Mouse (Mus musculus) embryo, embryonic 9.5 days (tissue): ENCODE measurements at regions not wholly inside any gene's neighbourhood (a gene's known extent, or its start where the extent isn't known, plus 50 kb on each side); places are given as distances from the start of the nearest gene placed in this dataset.
A peak's percentile ranks its signal among the peaks of the same experiment; 100 is the strongest.

Experiments used
- DNase-seq: peaks from one replicate; pipeline ENCODE4 v3.0.0-alpha.2; 2017; ENCODE audit errors: extremely low spot score

DNA sequence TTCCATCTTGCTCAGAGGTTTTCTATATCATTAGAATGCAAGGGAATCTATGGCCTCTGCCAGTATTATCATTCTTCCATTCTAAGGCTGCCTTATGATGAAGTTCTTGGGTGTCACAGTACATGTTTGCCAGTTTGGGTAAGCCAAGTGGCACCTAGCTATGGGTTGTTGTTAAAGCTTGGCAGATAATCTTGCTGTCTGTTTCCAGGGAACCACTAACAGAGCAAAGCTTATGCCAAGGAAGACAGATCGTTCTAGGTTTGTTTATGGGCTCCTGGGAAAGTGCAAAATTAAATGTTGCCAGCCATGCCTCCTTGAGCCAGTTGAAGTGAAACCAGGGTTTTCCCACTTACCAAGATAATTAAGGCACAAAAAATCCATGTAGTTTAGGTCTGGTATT is 292.9 kb upstream of the Cobl start:
- no peak for DNase-seq

DNA sequence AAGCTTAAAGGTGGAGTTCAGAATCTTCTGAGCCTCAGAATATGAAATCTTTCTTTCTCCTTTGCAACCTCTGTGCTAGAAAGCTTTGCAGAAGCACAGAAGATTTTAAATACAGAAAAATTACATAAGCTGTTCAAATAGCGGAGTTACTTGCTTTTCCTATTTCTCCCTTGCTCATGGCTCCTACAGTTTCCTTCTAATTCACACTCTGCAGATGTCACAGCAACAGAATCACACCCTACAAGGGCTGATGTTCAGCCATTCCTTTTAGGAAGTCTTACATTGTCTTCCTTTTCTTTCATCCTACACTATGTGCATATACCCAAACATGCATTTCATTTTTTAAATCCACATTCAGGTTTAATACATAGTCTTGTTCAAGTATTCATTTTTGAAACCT is 285.3 kb upstream of the Cobl start:
- no peak for DNase-seq

DNA sequence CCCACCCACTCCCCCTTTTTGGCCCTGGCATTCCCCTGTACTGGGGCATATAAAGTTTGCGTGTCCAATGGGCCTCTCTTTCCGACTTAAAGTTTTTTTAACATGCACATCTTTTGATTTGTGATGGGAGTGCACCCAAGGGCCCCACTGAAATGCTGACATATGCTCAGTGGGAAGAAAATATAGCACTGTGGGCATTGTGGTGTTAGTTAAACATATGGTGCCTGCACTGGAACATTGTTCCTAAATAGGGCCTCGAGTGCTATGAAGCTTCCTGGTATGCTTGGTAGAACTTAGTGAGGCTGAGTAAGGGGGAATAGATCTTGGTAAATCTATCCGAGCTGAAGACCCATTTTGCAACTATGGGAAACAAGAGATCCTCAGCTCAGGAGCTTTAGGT is 284.5 kb upstream of the Cobl start:
- no peak for DNase-seq

DNA sequence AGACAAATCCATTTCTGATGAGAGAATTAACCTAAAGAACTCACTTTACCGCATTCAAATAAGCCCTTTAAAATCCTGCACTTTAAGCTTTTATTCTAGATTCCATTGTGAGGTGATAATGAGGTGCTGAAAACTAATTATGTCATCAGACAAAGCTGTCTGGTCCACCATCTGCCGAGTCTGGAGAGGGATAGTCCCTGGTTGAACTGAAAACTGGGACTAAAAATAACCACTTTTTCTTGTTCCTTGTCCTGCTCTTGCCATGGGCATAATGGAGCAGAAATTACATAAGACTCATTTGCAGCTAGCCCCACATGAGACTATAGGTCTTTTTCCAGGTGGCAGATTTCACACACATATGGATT is 277.4 kb upstream of the Cobl start:
- DNase-seq, result no peak

DNA sequence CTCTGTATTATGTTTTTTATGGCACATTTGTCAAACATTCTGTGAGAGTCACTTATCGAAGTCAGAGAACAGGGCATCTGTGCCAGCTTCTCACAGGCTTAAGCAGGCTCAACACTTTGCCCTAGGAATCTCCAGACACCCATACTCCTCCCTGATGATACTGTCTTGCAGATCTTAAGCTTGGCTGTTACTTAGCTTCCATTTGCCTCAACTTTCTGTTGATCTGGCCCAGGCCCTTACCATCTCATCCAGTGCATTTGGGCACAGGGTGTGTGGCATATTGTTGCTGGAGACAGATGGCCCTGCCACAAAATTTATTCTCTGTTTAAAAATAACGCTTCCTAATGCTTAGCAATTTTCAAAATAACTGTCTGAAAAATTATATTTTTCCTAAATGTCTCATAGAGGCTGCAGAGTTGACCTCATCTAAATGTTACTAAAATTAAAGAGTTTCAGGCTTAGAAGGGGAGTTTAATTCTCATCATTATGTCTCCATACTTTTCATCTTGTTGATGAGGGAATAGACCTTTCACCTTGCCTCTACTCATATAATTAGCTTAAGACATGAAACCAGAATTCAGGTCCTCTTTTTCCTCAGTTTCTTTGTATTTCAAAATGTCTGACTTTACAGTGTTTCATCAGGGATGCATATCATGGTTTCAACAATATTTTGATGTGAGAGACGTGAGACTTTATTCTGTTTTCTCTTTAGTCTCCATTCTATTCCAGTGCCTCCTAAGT is 276.8 kb upstream of the Cobl start:
- no peak for DNase-seq

DNA sequence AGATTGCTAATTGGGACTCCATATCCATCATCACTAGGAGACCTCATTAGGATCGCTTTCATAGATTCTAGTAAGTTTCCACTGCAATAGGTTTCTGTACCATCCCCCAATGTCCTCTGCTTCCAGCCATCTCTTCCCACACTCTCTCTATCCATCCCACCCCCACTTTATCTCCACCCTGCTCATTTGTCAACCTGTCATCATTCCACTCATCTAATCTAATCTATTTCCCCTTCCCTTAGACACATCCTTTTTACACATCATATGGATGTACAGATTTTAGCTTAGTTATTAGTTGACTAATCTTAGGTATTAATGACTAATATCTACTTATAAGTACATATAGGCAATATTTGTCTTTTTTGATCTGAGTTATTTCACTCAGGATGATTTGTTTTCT is 269.5 kb upstream of the Cobl start:
- DNase-seq, result no peak

DNA sequence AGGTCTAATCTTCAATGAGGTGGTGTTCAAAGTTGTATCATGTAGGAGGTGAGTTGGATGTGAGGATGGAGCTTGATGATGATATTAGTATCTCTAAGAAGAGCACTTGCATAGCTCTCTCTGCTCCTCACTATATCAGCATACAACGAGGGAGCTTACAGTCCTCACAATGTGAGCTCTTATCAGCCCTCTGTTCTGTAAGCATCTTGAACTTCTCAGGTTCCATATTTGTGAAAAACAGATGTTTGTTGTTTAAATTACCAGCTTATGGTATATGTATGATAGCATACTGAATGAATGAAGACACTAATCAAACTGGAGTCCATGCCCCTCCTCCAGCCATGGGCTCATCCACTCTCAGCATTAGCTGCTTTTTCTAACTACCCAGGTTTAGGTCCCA is 262.5 kb upstream of the Cobl start:
- DNase-seq, result no peak

DNA sequence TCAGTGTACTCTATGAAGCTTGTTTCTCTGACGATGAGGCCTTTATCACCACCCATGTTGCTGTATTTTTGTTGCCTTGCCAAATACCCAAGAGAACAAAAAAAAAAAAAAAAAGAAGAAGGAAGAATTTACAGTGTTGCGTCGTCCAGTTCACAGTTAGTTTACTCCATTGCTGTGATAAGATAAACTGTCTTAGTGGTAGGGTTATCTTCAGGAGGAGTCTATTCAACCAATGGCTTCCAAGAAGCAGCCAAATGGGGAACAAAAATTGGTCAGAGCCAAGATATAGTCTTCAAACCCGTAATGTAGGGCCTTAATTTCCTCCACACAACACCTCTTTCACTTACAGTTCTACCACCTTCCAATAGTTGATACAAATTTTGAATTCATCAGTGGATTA is 261.7 kb upstream of the Cobl start:
- DNase-seq, result no peak

DNA sequence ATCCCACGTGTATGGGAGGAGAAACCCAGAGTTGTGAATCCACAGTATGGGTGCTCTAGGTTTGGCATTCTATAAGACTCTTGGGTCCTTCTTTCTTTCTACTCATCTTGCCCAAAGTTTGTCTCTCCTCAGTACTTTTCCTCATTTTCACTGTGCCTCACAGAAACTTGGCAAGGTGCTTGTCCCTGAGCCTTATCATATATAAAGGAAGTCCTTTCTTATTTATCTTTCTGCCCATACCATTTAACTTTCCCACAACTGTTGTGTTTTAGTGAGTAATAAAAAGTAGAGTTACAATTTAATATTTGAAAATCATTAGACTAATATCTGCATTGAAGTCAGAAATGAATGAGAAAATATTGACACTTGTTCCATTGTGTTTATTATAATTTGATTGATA is 257.6 kb upstream of the Cobl start:
- no peak for DNase-seq

DNA sequence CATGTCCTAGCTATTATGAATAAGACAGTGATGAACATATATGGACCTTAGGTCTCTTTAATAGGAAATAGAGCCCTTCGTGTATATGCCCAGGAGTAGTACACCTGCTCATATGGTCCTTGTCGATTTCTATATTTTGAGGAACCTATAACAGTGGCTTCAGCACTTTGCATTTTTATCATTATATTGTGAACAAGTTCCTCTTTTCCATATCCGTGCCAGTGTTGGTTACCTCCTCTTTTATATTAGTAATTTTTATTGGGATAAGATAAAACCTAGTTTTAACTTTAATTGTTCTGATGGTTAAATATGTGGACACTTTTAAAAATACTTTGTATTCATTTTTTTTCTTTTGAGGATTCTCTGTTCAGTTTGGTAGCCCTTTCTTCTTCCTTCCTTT is 255.4 kb upstream of the Cobl start:
- no peak for DNase-seq

DNA sequence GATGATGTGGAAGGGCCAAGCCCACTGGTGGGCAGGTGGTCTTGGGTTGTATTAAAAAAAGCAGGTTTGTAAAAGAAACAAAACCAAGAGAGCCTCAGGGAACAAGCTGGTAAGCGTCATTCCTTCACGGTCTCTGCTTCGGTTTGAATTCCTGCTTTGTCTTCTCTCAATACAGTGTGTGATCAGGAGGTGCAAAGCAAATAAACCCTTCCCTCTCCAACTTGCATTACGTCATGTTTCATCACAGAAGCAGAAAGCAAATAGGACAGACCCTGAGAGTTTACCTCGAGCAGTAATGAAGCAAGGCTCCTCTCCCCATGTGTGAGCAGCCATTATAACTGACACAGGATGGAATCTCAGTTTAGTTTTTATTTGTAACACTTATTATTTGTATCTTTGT is 231.6 kb upstream of the Cobl start:
- DNase-seq, result peak; percentile 4

DNA sequence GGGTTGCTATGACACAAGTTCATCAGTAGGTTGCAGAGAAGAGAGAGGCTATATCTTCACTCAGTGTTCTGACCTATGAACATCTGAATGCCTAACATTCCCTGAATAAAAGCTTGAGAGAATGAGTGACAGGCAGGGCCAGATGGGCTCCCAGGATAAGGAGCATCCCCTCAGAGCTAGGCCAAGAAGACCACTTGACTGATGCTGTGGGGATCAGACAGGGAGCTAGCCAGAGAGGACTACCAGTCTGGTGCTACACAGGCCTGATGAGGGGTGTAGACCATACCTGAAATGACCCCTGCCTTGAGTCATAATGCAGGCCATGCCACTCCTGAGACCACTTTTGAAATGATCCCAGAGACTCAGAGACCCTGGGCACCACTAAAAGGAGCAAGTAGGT is 228.1 kb upstream of the Cobl start:
- DNase-seq, result no peak

DNA sequence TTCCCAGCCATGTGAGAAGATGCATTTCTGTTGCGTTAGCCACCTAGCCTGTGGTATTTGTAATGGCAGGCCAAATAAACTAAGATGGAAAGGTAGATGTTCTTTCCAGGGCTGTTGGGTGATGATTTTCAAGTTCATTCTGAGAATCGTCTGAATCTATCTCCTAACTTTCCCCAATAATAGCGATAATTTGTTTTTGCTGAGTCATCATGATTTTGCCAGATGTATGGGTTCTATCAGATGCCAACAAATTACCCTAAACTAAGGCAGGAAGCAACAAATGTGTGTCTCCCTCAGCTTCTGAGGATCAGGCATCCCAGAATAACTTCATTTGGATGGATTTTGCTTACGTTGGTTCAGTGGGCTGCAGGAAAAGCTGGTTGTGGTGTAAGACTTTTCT is 222.0 kb upstream of the Cobl start:
- DNase-seq, result no peak

DNA sequence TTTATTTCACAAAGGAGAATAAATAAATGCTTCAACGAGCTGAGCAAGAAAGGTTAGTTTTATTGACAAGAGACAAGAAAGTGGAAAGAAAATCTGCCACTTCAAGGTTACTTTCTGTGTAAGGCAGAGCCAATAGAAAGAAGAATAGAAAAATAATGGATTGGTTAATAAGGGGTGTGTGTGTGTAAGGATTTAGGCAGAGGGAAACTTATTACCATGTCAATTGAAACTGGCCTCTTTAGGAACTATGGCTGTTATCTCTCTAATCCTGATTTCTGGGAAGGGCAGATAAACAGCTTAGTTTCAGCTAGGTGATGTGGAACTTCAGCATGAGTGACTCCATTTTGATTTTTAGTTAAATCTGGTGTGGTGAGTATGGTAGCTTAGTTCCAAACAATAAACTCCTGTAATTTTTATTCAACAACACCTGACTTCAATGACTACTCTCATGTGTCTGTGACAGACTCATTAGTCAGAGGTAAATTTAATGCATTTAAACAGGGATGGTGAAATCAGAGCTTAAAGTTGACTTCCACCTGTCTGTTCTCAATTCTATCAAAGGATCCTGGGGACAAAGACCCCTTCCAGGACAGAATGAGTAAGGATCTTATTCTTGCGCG is 197.2 kb upstream of the Cobl start:
- DNase-seq, result no peak

DNA sequence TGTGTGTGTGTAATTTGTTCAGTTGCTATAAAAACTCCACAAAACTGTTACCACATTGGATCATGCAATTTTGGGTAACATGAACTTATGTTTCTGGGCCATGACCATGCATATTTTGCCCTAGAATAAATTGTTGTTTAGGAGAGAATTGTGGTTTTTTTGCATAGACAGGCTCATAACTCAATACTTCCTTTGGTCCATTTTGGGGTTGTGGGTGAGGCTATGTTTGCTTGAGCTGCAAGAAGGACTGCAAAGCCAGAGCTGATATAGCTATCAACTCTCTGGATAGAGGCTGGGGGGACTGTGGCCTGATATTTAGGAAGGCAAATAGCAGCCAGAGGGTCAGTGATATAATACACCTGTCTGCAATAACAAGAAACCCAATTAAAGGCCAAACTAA is 194.1 kb upstream of the Cobl start:
- DNase-seq, result no peak

DNA sequence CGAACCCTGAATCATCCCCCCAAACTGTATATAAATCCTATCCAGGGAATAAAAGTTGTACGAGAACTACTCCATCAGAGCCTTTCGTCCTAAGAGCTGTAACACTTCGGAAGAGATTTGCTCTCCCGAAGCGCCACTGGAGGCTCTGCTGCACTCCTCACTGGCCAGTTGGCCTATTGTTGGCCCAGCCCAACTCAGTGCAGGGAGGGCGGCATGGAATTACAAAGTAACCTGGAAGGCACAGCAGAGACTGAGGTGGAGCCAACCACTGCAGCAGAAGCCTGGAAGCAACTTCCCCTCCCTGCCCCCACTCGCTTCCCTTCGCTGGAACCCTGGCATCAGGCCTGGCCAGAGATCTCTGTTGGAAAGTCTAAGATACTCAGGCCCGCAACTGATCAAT is 191.7 kb upstream of the Cobl start:
- peak; percentile 6 for DNase-seq
